Mouse (Mus musculus) MEL (cell line): ENCODE data around the gene Olfr725. TPM values are rescaled to one million over a fixed set of nuclear protein-coding genes. Genes with fewer than 3 reads are reported as not detected.

Source experiments
- DNase-seq: peaks from one replicate; pipeline ENCODE4 v3.0.0; 2011; ENCODE audit warnings: low read depth, low spot score
- H3K27ac ChIP-seq: 2 replicates; pipeline ENCODE4 v1.5.1; 2012; ENCODE audit warnings: low read depth, mild to moderate bottlenecking, control low read depth, low read length, moderate library complexity; ENCODE audit not compliant: control insufficient read depth
- H3K27me3 ChIP-seq, 2 experiments: fragments of 150-350 bp in 1 of 2; sonication (generic) in 1 of 2; 2 replicates each; pipeline ENCODE4 v1.6.1; 2012; ENCODE audit warnings: low read length in 2 of 2, mild to moderate bottlenecking in 2 of 2, improper control_type of control experiment in 1 of 2, moderate library complexity in 1 of 2; ENCODE audit not compliant: insufficient read depth in 2 of 2, control insufficient read depth in 1 of 2
- H3K36me3 ChIP-seq, 2 experiments: 2 replicates each; pipeline ENCODE4 v1.6.1; 2012 to 2014; ENCODE audit warnings: low read length in 2 of 2, improper control_type of control experiment in 1 of 2, inconsistent platforms in 1 of 2, mild to moderate bottlenecking in 1 of 2; ENCODE audit not compliant: insufficient read depth in 2 of 2, control insufficient read depth in 1 of 2
- H3K4me1 ChIP-seq, 2 experiments: fragments of 150-350 bp in 1 of 2; sonication (generic) in 1 of 2; 2 replicates each; pipeline ENCODE4 v1.6.1; 2012; ENCODE audit warnings: low read length in 2 of 2, improper control_type of control experiment in 1 of 2, mild to moderate bottlenecking in 1 of 2; ENCODE audit not compliant: insufficient read depth in 2 of 2, control insufficient read depth in 1 of 2
- H3K4me3 ChIP-seq, 2 experiments: fragments of 150-350 bp in 1 of 2; sonication (generic) in 1 of 2; 2 replicates each; pipeline ENCODE4 v1.5.1; 2012; ENCODE audit warnings: low read depth in 2 of 2, low read length in 2 of 2, mild to moderate bottlenecking in 2 of 2, moderate library complexity in 2 of 2, control low read depth in 1 of 2, improper control_type of control experiment in 1 of 2; ENCODE audit not compliant: control insufficient read depth in 1 of 2, insufficient read depth in 1 of 2
- H3K79me2 ChIP-seq: 2 replicates; pipeline ENCODE4 v1.6.1; 2012; ENCODE audit warnings: mild to moderate bottlenecking, low read length, moderate library complexity; ENCODE audit not compliant: control insufficient read depth, poor library complexity, insufficient read depth
- H3K9ac ChIP-seq: 2 replicates; pipeline ENCODE4 v1.6.1; 2012; ENCODE audit warnings: low read depth, mild to moderate bottlenecking, control low read depth, low read length, moderate library complexity; ENCODE audit not compliant: control insufficient read depth, poor library complexity, severe bottlenecking
- H3K9me3 ChIP-seq: fragments of 150-350 bp; sonication (generic); replicated peaks from 2 replicates; pipeline ENCODE4 v1.6.1; 2012; ENCODE audit warnings: mild to moderate bottlenecking, low read length, improper control_type of control experiment, moderate library complexity; ENCODE audit not compliant: insufficient read depth
- BHLHE40 ChIP-seq: IDR thresholded peaks from 2 replicates; pipeline ENCODE4 v1.6.1; 2012; ENCODE audit warnings: low read depth, mild to moderate bottlenecking, inconsistent platforms, low read length, improper control_type of control experiment, borderline replicate concordance
- CHD2 ChIP-seq: IDR thresholded peaks from 2 replicates; pipeline ENCODE4 v1.6.1; 2011; ENCODE audit warnings: low read length, improper control_type of control experiment
- E2F4 ChIP-seq: IDR thresholded peaks from 2 replicates; pipeline ENCODE4 v1.6.1; 2011; ENCODE audit warnings: low read depth, low read length, improper control_type of control experiment, borderline replicate concordance
- GABPA ChIP-seq: IDR thresholded peaks from 2 replicates; pipeline ENCODE4 v1.6.1; 2012; ENCODE audit warnings: low read depth, mild to moderate bottlenecking, inconsistent platforms, low read length, improper control_type of control experiment, moderate library complexity
- JUND ChIP-seq: IDR thresholded peaks from 2 replicates; pipeline ENCODE4 v1.6.1; 2011; ENCODE audit warnings: low read depth, mild to moderate bottlenecking, improper control_type of control experiment, low read length
- MEF2A ChIP-seq: IDR thresholded peaks from 2 replicates; pipeline ENCODE4 v1.6.1; 2014; ENCODE audit warnings: low read depth, mild to moderate bottlenecking, inconsistent platforms, low read length, improper control_type of control experiment; ENCODE audit not compliant: poor library complexity, insufficient replicate concordance, severe bottlenecking; ENCODE audit errors: extremely low read depth
- MYC ChIP-seq: IDR thresholded peaks from 2 replicates; pipeline ENCODE4 v1.6.1; 2011; ENCODE audit warnings: low read depth, mild to moderate bottlenecking, low read length, improper control_type of control experiment, moderate library complexity
- NELFE ChIP-seq: IDR thresholded peaks from 2 replicates; pipeline ENCODE4 v1.6.1; 2011; ENCODE audit warnings: low read depth, low read length, improper control_type of control experiment
- NRF1 ChIP-seq: IDR thresholded peaks from 2 replicates; pipeline ENCODE4 v1.6.1; 2014; ENCODE audit warnings: low read depth, mild to moderate bottlenecking, inconsistent platforms, low read length, improper control_type of control experiment, moderate library complexity; ENCODE audit not compliant: poor library complexity, insufficient read depth, severe bottlenecking
- POLR2AphosphoS2 ChIP-seq: IDR thresholded peaks from 2 replicates; pipeline ENCODE4 v1.6.1; 2011; ENCODE audit warnings: low read length, improper control_type of control experiment
- POLR2AphosphoS5 ChIP-seq: IDR thresholded peaks from 2 replicates; pipeline ENCODE4 v1.6.1; 2012; ENCODE audit warnings: low read depth, borderline replicate concordance, mild to moderate bottlenecking, inconsistent platforms, low read length, moderate library complexity, mixed read lengths
- SIN3A ChIP-seq: IDR thresholded peaks from 2 replicates; pipeline ENCODE4 v1.6.1; 2012; ENCODE audit warnings: low read length, improper control_type of control experiment, inconsistent platforms
- TAL1 ChIP-seq: IDR thresholded peaks from 2 replicates; pipeline ENCODE4 v1.6.1; 2012; ENCODE audit warnings: mild to moderate bottlenecking, inconsistent platforms, low read length, moderate library complexity, mixed read lengths
- TBP ChIP-seq: IDR thresholded peaks from 2 replicates; pipeline ENCODE4 v1.8.0; 2011; ENCODE audit warnings: low read depth, low read length, improper control_type of control experiment
- UBTF ChIP-seq: IDR thresholded peaks from 2 replicates; pipeline ENCODE4 v1.6.1; 2012; ENCODE audit warnings: low read depth, mild to moderate bottlenecking, inconsistent platforms, low read length, improper control_type of control experiment, moderate library complexity, borderline replicate concordance; ENCODE audit not compliant: insufficient read depth
- USF1 ChIP-seq: IDR thresholded peaks from 2 replicates; pipeline ENCODE4 v1.6.1; 2014; ENCODE audit warnings: low read depth, mild to moderate bottlenecking, inconsistent platforms, low read length, improper control_type of control experiment, moderate library complexity
- USF2 ChIP-seq, 2 experiments: IDR thresholded peaks; 2 replicates each; pipeline ENCODE4 v1.6.1; 2011 to 2012; ENCODE audit warnings: improper control_type of control experiment in 2 of 2, low read length in 2 of 2, borderline replicate concordance in 1 of 2, inconsistent platforms in 1 of 2, low read depth in 1 of 2, mild to moderate bottlenecking in 1 of 2; ENCODE audit not compliant: insufficient read depth in 1 of 2
- ZC3H11A ChIP-seq: IDR thresholded peaks from 2 replicates; pipeline ENCODE4 v1.6.1; 2012; ENCODE audit warnings: low read depth, mild to moderate bottlenecking, inconsistent platforms, low read length, improper control_type of control experiment
- ZKSCAN1 ChIP-seq: IDR thresholded peaks from 2 replicates; pipeline ENCODE4 v1.6.1; 2012; ENCODE audit warnings: low read depth, mild to moderate bottlenecking, inconsistent platforms, low read length, improper control_type of control experiment, moderate library complexity
- ZMIZ1 ChIP-seq: IDR thresholded peaks from 2 replicates; pipeline ENCODE4 v1.6.1; 2012; ENCODE audit warnings: low read depth, mild to moderate bottlenecking, inconsistent platforms, low read length, improper control_type of control experiment, moderate library complexity
- ZNF384 ChIP-seq: IDR thresholded peaks from 2 replicates; pipeline ENCODE4 v1.6.1; 2012; ENCODE audit warnings: low read depth, mild to moderate bottlenecking, inconsistent platforms, low read length, improper control_type of control experiment
- polyA plus RNA-seq, 2 experiments: library from polyadenylated mRNA; stranded (reverse) in 1 of 2; unstranded in 1 of 2; fragments of >175 nt in 1 of 2; fragments of >200 nt in 1 of 2; gene quantifications; 2 replicates each; pipeline versions ENCODE4 v1.2.1 to v1.2.4; 2012; ENCODE audit warnings: low replicate concordance in 2 of 2, low read depth in 1 of 2; ENCODE audit not compliant: insufficient read length in 2 of 2, insufficient read depth in 1 of 2, missing spikeins in 1 of 2
- total RNA-seq: library from RNA; depleted of rRNA; stranded (reverse); fragments of 300-350 nt; gene quantifications from 2 replicates; pipeline ENCODE4 v1.2.3, GENCODE M21; 2012

The Olfr725 gene
- total and polyA plus RNA-seq, 3 experiments = not detected

- Histone ChIP-seq H3K4me1 (no peaks in the 10 kb centered on the region), H3K79me2 (no peaks in the 10 kb centered on the region), H3K36me3 (no peaks in the 10 kb centered on the region), H3K9ac (no peak overlapping the region), H3K9me3 (no peaks in the 10 kb centered on the region), H3K27ac (no peak overlapping the region), H3K27me3 (no peaks in the 10 kb centered on the region), H3K4me3 (no peak overlapping the region)
- DNase-seq = no peak
- TF ChIP-seq UBTF (no peak), NELFE (no peak), E2F4 (no peak), ZKSCAN1 (no peak), BHLHE40 (no peak), MEF2A (no peak), ZMIZ1 (no peak), POLR2AphosphoS5 (no peak), SIN3A (no peak), ZNF384 (no peak), NRF1 (no peak), TBP (no peak), GABPA (no peak), CHD2 (no peak), ZC3H11A (no peak), MYC (no peak), TAL1 (no peak)
Observed at GRCm38 (mm10) chr14:50061955-50062732, 22.0 kb upstream of the Olfr725 start.

GRCm38 (mm10) chr14:50061590-50061954 is 21.4 kb upstream of the Olfr725 start:
- H3K27ac ChIP-seq = no peak overlapping the region
- no peaks in the 10 kb centered on the region for H3K4me1 ChIP-seq
- H3K27me3 ChIP-seq = no peaks in the 10 kb centered on the region
- H3K36me3 ChIP-seq = no peaks in the 10 kb centered on the region
- no peaks in the 10 kb centered on the region for H3K79me2 ChIP-seq
- no peak overlapping the region for H3K4me3 ChIP-seq
- DNase-seq = no peak
- H3K9ac ChIP-seq = no peak overlapping the region
- TF ChIP-seq USF2 (IDR thresholded peaks at IDR 0.05; ENCODE audit: borderline replicate concordance in 1 of 2, insufficient read depth in 1 of 2, low read depth in 1 of 2, low read length in 2 of 2) = no peak
- no peak for TF ChIP-seq JUND
- no peak for TF ChIP-seq GABPA
- no peak for TF ChIP-seq NRF1
- TF ChIP-seq USF1 = no peak
- TF ChIP-seq POLR2AphosphoS2 = no peak
- TF ChIP-seq ZNF384 = no peak
- TF ChIP-seq BHLHE40 = no peak
- no peaks in the 10 kb centered on the region for H3K9me3 ChIP-seq
